Comparison of ENCODE assay signal across 9 mouse cellular contexts in the genomic region with DNA sequence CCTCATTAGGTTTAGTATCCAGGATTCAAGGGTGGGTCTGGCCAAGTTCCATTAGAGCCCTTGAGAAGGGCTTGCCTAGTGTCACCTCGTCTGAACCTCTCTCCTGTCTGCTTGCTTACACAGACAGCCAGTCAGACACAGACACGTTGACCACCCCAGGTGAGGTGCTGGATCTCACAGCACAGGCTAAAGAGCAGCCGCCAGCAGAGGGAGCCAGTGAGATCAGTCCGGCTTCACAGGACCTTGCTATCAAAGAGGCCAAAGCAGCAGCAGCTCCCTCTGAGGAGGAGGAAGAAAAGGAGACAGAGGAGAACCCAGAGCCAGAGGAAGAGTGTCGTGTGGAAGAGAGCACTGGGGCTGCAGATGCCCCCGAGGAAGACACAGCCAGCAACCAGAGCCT. TPM values are rescaled to one million over a fixed set of nuclear protein-coding genes. Genes with fewer than 3 reads are reported as not detected.
DNase-seq lines count a peak whose midpoint lies in the region; ATAC-seq lines count a peak whose summit lies in the region.
"Had no signal": no experiment of that assay in that cellular context is flagged by ENCODE, and none has a peak within 500 bp of the region (broad histone marks: within the 10 kb centered on the region; RNA-seq: fewer than 3 reads in every experiment).

No protein-coding gene starts in this region.

- WGBS in heart, embryonic 14.5 days: 23% methylated on average over 6 of the region's 6 CpGs
- 19% methylated on average over 6 of the region's 6 CpGs for WGBS in liver, embryonic 12.5 days (ENCODE audit: insufficient replicate concordance)
- WGBS in neural tube, embryonic 11.5 days: 30% methylated on average over 6 of the region's 6 CpGs

- no peak overlapping the region for H3K4me3 ChIP-seq in heart, embryonic 14.5 days (ENCODE audit: control insufficient read depth in 1 of 2, insufficient read depth in 1 of 2, low read depth in 1 of 2, low read length in 2 of 2)
- no peak overlapping the region for H3K4me3 ChIP-seq in liver, embryonic 12.5 days
- H3K4me3 ChIP-seq in neural tube, embryonic 11.5 days (ENCODE audit: low read depth, low read length): no peak overlapping the region
- H3K4me3 ChIP-seq: myocyte had no signal

- peak; percentile 78 for DNase-seq in A20 (ENCODE audit: low read depth, low spot score)
- peak; percentile 66 to 68 for DNase-seq in adrenal gland, postnatal 4 days (ENCODE audit: low spot score in 2 of 2)
- peak; percentile 89 for DNase-seq in kidney, postnatal 14 days
- DNase-seq in neural tube, embryonic 11.5 days (ENCODE audit: low spot score): peak; percentile 85
- peak; percentile 86 for DNase-seq in splenic B cell, adult 2 months (ENCODE audit: low read depth, low spot score)

- peaks cover 8 to 21% of the 10 kb centered on the region in 2 experiments; a peak in 3 of 4 replicates for H3K4me1 ChIP-seq in heart, embryonic 14.5 days (ENCODE audit: control insufficient read depth in 2 of 2, insufficient read depth in 2 of 2, low read length in 2 of 2)
- H3K4me1 ChIP-seq in liver, embryonic 12.5 days: peaks cover 27% of the 10 kb centered on the region
- no peaks in the 10 kb centered on the region for H3K4me1 ChIP-seq in neural tube, embryonic 11.5 days (ENCODE audit: control insufficient read depth, insufficient read depth, low read length)

- no peak overlapping the region for H3K4me2 ChIP-seq in heart, embryonic 14.5 days (ENCODE audit: low read length)
- H3K4me2 ChIP-seq in liver, embryonic 12.5 days: no peak overlapping the region
- no peak overlapping the region for H3K4me2 ChIP-seq in neural tube, embryonic 11.5 days (ENCODE audit: low read depth)

- no peaks in the 10 kb centered on the region for H3K9me3 ChIP-seq in heart, embryonic 14.5 days (ENCODE audit: control insufficient read depth, low read length)
- no peaks in the 10 kb centered on the region for H3K9me3 ChIP-seq in liver, embryonic 12.5 days (replicated peaks)
- no peaks in the 10 kb centered on the region for H3K9me3 ChIP-seq in neural tube, embryonic 11.5 days (ENCODE audit: control insufficient read depth, low read length)

- no peak overlapping the region for H3K27ac ChIP-seq in heart, embryonic 14.5 days (replicated peaks in 1 of 2; ENCODE audit: control insufficient read depth in 1 of 2, insufficient read depth in 1 of 2, low read depth in 2 of 2, low read length in 2 of 2)
- no peak overlapping the region for H3K27ac ChIP-seq in liver, embryonic 12.5 days
- no peak overlapping the region for H3K27ac ChIP-seq in neural tube, embryonic 11.5 days (ENCODE audit: low read depth, low read length)

- peak; percentile 73 for ATAC-seq in erythroblast, adult 5-6 weeks (replicated peaks; ENCODE audit: low FRiP score, poor library complexity, severe bottlenecking)
- 0 out of 2 replicates have a peak, but pooled peaks have one; percentile 11 for ATAC-seq in heart, embryonic 14.5 days (ENCODE audit: insufficient number of reproducible peaks, insufficient read depth, low FRiP score, low read depth)
- ATAC-seq in liver, embryonic 12.5 days: peak; percentile 26; the same call in 1 of the 2 replicates
- ATAC-seq in neural tube, embryonic 11.5 days (ENCODE audit: insufficient read depth, low FRiP score, low TSS enrichment): no peak

- no peak overlapping the region for H3K9ac ChIP-seq in heart, embryonic 14.5 days (ENCODE audit: low read length)
- no peak overlapping the region for H3K9ac ChIP-seq in liver, embryonic 12.5 days
- no peak overlapping the region for H3K9ac ChIP-seq in neural tube, embryonic 11.5 days (ENCODE audit: low read length)

- H3K27me3 ChIP-seq in heart, embryonic 14.5 days (ENCODE audit: control insufficient read depth, insufficient read depth, low read length): no peaks in the 10 kb centered on the region
- no peaks in the 10 kb centered on the region for H3K27me3 ChIP-seq in liver, embryonic 12.5 days (replicated peaks)
- no peaks in the 10 kb centered on the region for H3K27me3 ChIP-seq in neural tube, embryonic 11.5 days (ENCODE audit: control insufficient read depth, insufficient read depth, low read length)
- no peaks in the 10 kb centered on the region for H3K27me3 ChIP-seq in splenic B cell, adult 2 months (ENCODE audit: control insufficient read depth, insufficient read depth, low read length, poor library complexity, severe bottlenecking)

- H3K36me3 ChIP-seq in heart, embryonic 14.5 days (ENCODE audit: control insufficient read depth, insufficient read depth, low read length): peaks cover 62% of the 10 kb centered on the region
- peaks cover 74% of the 10 kb centered on the region for H3K36me3 ChIP-seq in liver, embryonic 12.5 days
- 0 out of 2 replicates have a peak, but pooled peaks cover 5% of the 10 kb centered on the region for H3K36me3 ChIP-seq in neural tube, embryonic 11.5 days (ENCODE audit: control insufficient read depth, insufficient read depth, low read length)
- peaks cover 13% of the 10 kb centered on the region for H3K36me3 ChIP-seq in splenic B cell, adult 2 months (ENCODE audit: control insufficient read depth, insufficient read depth, low read length, poor library complexity, severe bottlenecking)

RNA-seq across cellular contexts. Expression of gene Ssr1, which starts 47.3 kb away (rescaled TPM):
- 100 to 1,000 TPM; 160 to 167 TPM for total RNA-seq in adrenal gland, postnatal 4 days (2021)
- 37.0 and 44.4 TPM in 2 replicates for total RNA-seq in erythroblast, adult 5-6 weeks (2015; ENCODE audit: low replicate concordance)
- total RNA-seq in erythroblast, adult 5-6 weeks (2017; ENCODE audit: low replicate concordance): 37.4 and 46.7 TPM in 2 replicates
- 82.9 and 90.1 TPM in 2 replicates for polyA plus RNA-seq in heart, embryonic 14.5 days (2014; fragmentation: Nextera tagmentation; extraction: Ambion mirVana)
- 103 and 107 TPM in 2 replicates for polyA plus RNA-seq in liver, embryonic 12.5 days (2016; fragmentation: Nextera tagmentation; extraction: Ambion mirVana)
- polyA plus RNA-seq in neural tube, embryonic 11.5 days (2014; fragmentation: Nextera tagmentation; extraction: Ambion mirVana): 104 and 116 TPM in 2 replicates
